Mouse (Mus musculus) ES-Bruce4 (cell line): ENCODE measurements around the gene Capza2. TPM values are rescaled to one million over a fixed set of nuclear protein-coding genes. Genes with fewer than 3 reads are reported as not detected.

Experiments
- H3K27ac ChIP-seq: 2 replicates; pipeline ENCODE4 v1.5.1; 2012; ENCODE audit warnings: low read length, inconsistent platforms; ENCODE audit not compliant: insufficient read depth
- H3K27me3 ChIP-seq: 2 replicates; pipeline ENCODE4 v1.6.1; 2012; ENCODE audit warnings: mild to moderate bottlenecking, low read length, inconsistent platforms; ENCODE audit not compliant: control insufficient read depth, poor library complexity, insufficient read depth, severe bottlenecking
- H3K36me3 ChIP-seq: 2 replicates; pipeline ENCODE4 v1.6.1; 2012; ENCODE audit warnings: inconsistent platforms, mild to moderate bottlenecking, low read length, moderate library complexity; ENCODE audit not compliant: control insufficient read depth, poor library complexity, insufficient read depth, severe bottlenecking
- H3K4me1 ChIP-seq: one replicate; pipeline ENCODE4 v1.8.1; 2011; ENCODE audit warnings: low read length; ENCODE audit not compliant: control insufficient read depth, insufficient read depth
- H3K4me3 ChIP-seq: 2 replicates; pipeline ENCODE4 v1.5.1; 2011; ENCODE audit warnings: low read depth, mild to moderate bottlenecking, low read length
- H3K9ac ChIP-seq: 2 replicates; pipeline ENCODE4 v1.6.1; 2012; ENCODE audit warnings: low read depth, mild to moderate bottlenecking, inconsistent platforms; ENCODE audit not compliant: poor library complexity, severe bottlenecking
- H3K9me3 ChIP-seq: replicated peaks from 2 replicates; pipeline ENCODE4 v1.6.1; 2012; ENCODE audit warnings: mild to moderate bottlenecking, low read length, inconsistent platforms; ENCODE audit not compliant: control insufficient read depth, poor library complexity, insufficient read depth, severe bottlenecking
- CTCF ChIP-seq: IDR thresholded peaks from one replicate; pipeline ENCODE4 v1.8.1; 2011; ENCODE audit warnings: low read depth, low read length
- EP300 ChIP-seq: IDR thresholded peaks from 2 replicates; pipeline ENCODE4 v1.6.1; 2011; ENCODE audit warnings: low read depth, low read length; ENCODE audit not compliant: insufficient read depth
- POLR2A ChIP-seq: IDR thresholded peaks from one replicate; pipeline ENCODE4 v1.8.1; 2011; ENCODE audit warnings: low read length; ENCODE audit not compliant: insufficient read depth
- polyA plus RNA-seq: library from polyadenylated mRNA; stranded (reverse); fragments of >200 nt; gene quantifications from 2 replicates; pipeline ENCODE4 v1.2.4, GENCODE M21; 2011; ENCODE audit warnings: low read depth; ENCODE audit not compliant: missing spikeins, insufficient read depth, insufficient read length

Capza2 gene
- polyA plus RNA-seq, 1 experiment: 232 TPM

- Histone ChIP-seq H3K4me3 (no peak overlapping the region), H3K9me3 (no peaks in the 10 kb centered on the region), H3K27ac (no peak overlapping the region), H3K27me3 (no peaks in the 10 kb centered on the region), H3K4me1 (no peaks in the 10 kb centered on the region), H3K9ac (no peak overlapping the region), H3K36me3 (no peaks in the 10 kb centered on the region)
- TF ChIP-seq CTCF (no peak), EP300 (no peak), POLR2A (no peak)
These were observed 69.9 kb downstream of the Capza2 start for GRCm38 (mm10) chr6:17705973-17706372.

Other genes with a start within 250 kb of the Capza2 start
- gene Met, start 172.4 kb upstream of the Capza2 start, polyA plus RNA-seq: 11.2 and 13.0 TPM in 2 replicates
- 7.4 and 8.2 TPM in 2 replicates for gene St7, start 56.7 kb downstream of the Capza2 start, polyA plus RNA-seq